Mouse (Mus musculus): ENCODE data around the gene Ormdl3. TPM values are rescaled to one million over a fixed set of nuclear protein-coding genes. Genes with fewer than 3 reads are reported as not detected.

Gene Ormdl3
- total RNA-seq, 1 experiment, result 45.4 TPM

GRCm38 (mm10) chr11:98563921-98564414 is 23.2 kb downstream of the Ormdl3 start:
- H3K9me3 ChIP-seq (ENCODE audit: control insufficient read depth, insufficient read depth, low read depth, low read length), result no peaks in the 10 kb centered on the region
- no peak for DNase-seq (ENCODE audit: low read depth, low spot score)
- H3K36me3 ChIP-seq (ENCODE audit: control insufficient read depth, insufficient read depth, low read length, poor library complexity, severe bottlenecking), result no peaks in the 10 kb centered on the region
- H3K9ac ChIP-seq (ENCODE audit: insufficient read depth, low read depth, low read length, poor library complexity, severe bottlenecking), result no peak overlapping the region
- H3K27ac ChIP-seq (ENCODE audit: insufficient read depth, low read depth, low read length, poor library complexity, severe bottlenecking), result no peak overlapping the region
- H3K4me3 ChIP-seq (ENCODE audit: insufficient read depth in 1 of 2, low read depth in 1 of 2, low read length in 2 of 2, poor library complexity in 1 of 2, severe bottlenecking in 1 of 2), result no peak overlapping the region
- no peak for TF ChIP-seq CHD2 (IDR thresholded peaks at IDR 0.05; ENCODE audit: low read depth, low read length)
- no peak for TF ChIP-seq ZNF384 (IDR thresholded peaks at IDR 0.05; ENCODE audit: low read depth, low read length)
- no peak for TF ChIP-seq MAFK (IDR thresholded peaks at IDR 0.05; ENCODE audit: insufficient read depth, low read depth, low read length)
- no peak for TF ChIP-seq ZC3H11A (IDR thresholded peaks at IDR 0.05; ENCODE audit: borderline replicate concordance, low read depth, low read length)
- TF ChIP-seq HCFC1 (IDR thresholded peaks at IDR 0.05; ENCODE audit: borderline replicate concordance, insufficient read depth, low read length), result no peak
- H3K4me1 ChIP-seq (ENCODE audit: control insufficient read depth in 2 of 2, insufficient read depth in 2 of 2, low read length in 2 of 2, poor library complexity in 1 of 2), result peaks cover 0 to 1% of the 10 kb centered on the region in 2 experiments; a peak in 1 of 4 replicates
- in situ Hi-C loops (cut with MboI; ENCODE audit: low sequenced_read_pairs in 2 of 2, unreplicated experiment in 2 of 2), result no loop called here

GRCm38 (mm10) chr11:98563025-98563424 is 24.1 kb downstream of the Ormdl3 start:
- TF ChIP-seq HCFC1 (IDR thresholded peaks at IDR 0.05; ENCODE audit: borderline replicate concordance, insufficient read depth, low read length) (no peak), MAFK (IDR thresholded peaks at IDR 0.05; ENCODE audit: insufficient read depth, low read depth, low read length) (no peak), ZNF384 (IDR thresholded peaks at IDR 0.05; ENCODE audit: low read depth, low read length) (no peak), CHD2 (IDR thresholded peaks at IDR 0.05; ENCODE audit: low read depth, low read length) (no peak), ZC3H11A (IDR thresholded peaks at IDR 0.05; ENCODE audit: borderline replicate concordance, low read depth, low read length) (no peak)

DNA sequence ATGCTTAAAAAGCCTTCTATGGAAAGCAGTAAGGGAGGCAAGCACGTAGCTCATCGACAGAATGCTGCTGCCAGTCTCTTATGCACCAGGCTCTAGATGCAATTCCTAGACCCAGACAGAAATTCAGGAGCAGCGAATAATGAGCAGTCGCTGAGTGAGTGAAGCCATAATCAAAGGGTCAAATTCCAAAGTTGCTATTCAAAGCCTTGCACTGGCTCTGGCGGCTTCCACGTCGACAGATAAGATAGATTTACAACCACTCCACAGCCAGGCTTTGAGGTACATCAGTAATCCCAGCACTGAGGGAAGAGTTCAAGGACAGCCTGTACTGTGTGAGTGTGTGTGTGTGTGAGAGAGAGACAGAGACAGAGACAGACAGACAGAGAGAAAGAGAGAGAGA is 26.2 kb downstream of the Ormdl3 start:
- in situ Hi-C loops (cut with MboI; ENCODE audit: low sequenced_read_pairs in 2 of 2, unreplicated experiment in 2 of 2), result no loop called here
- TF ChIP-seq HCFC1 (IDR thresholded peaks at IDR 0.05; ENCODE audit: borderline replicate concordance, insufficient read depth, low read length) (no peak), ZNF384 (IDR thresholded peaks at IDR 0.05; ENCODE audit: low read depth, low read length) (no peak), CHD2 (IDR thresholded peaks at IDR 0.05; ENCODE audit: low read depth, low read length) (no peak), ZC3H11A (IDR thresholded peaks at IDR 0.05; ENCODE audit: borderline replicate concordance, low read depth, low read length) (no peak), MAFK (IDR thresholded peaks at IDR 0.05; ENCODE audit: insufficient read depth, low read depth, low read length) (no peak)
- no peaks in the 10 kb centered on the region for H3K36me3 ChIP-seq (ENCODE audit: control insufficient read depth, insufficient read depth, low read length, poor library complexity, severe bottlenecking)
- no peak for DNase-seq (ENCODE audit: low read depth, low spot score)
- H3K4me3 ChIP-seq (ENCODE audit: insufficient read depth in 1 of 2, low read depth in 1 of 2, low read length in 2 of 2, poor library complexity in 1 of 2, severe bottlenecking in 1 of 2), result no peak overlapping the region
- H3K27ac ChIP-seq (ENCODE audit: insufficient read depth, low read depth, low read length, poor library complexity, severe bottlenecking), result no peak overlapping the region
- H3K9ac ChIP-seq (ENCODE audit: insufficient read depth, low read depth, low read length, poor library complexity, severe bottlenecking), result no peak overlapping the region
- no peaks in the 10 kb centered on the region for H3K9me3 ChIP-seq (ENCODE audit: control insufficient read depth, insufficient read depth, low read depth, low read length)
- no peaks in the 10 kb centered on the region for H3K4me1 ChIP-seq (ENCODE audit: control insufficient read depth in 2 of 2, insufficient read depth in 2 of 2, low read length in 2 of 2, poor library complexity in 1 of 2)

More at GRCm38 (mm10) chr11:98563025-98563424, 24.1 kb downstream of the Ormdl3 start:
- Histone ChIP-seq H3K27ac (ENCODE audit: insufficient read depth, low read depth, low read length, poor library complexity, severe bottlenecking) (no peak overlapping the region), H3K4me1 (ENCODE audit: control insufficient read depth in 2 of 2, insufficient read depth in 2 of 2, low read length in 2 of 2, poor library complexity in 1 of 2) (no peaks in the 10 kb centered on the region), H3K4me3 (ENCODE audit: insufficient read depth in 1 of 2, low read depth in 1 of 2, low read length in 2 of 2, poor library complexity in 1 of 2, severe bottlenecking in 1 of 2) (no peak overlapping the region), H3K9ac (ENCODE audit: insufficient read depth, low read depth, low read length, poor library complexity, severe bottlenecking) (no peak overlapping the region), H3K36me3 (ENCODE audit: control insufficient read depth, insufficient read depth, low read length, poor library complexity, severe bottlenecking) (no peaks in the 10 kb centered on the region), H3K9me3 (ENCODE audit: control insufficient read depth, insufficient read depth, low read depth, low read length) (no peaks in the 10 kb centered on the region)
- in situ Hi-C loops (cut with MboI; ENCODE audit: low sequenced_read_pairs in 2 of 2, unreplicated experiment in 2 of 2), result no loop called here
- no peak for DNase-seq (ENCODE audit: low read depth, low spot score)

- in situ Hi-C loops (cut with MboI; ENCODE audit: low sequenced_read_pairs in 2 of 2, unreplicated experiment in 2 of 2), result no loop called here
- H3K4me1 ChIP-seq (ENCODE audit: control insufficient read depth in 2 of 2, insufficient read depth in 2 of 2, low read length in 2 of 2, poor library complexity in 1 of 2), result peaks cover 0 to 4% of the 10 kb centered on the region in 2 experiments; a peak in 1 of 4 replicates
- no peak overlapping the region for H3K9ac ChIP-seq (ENCODE audit: insufficient read depth, low read depth, low read length, poor library complexity, severe bottlenecking)
- no peaks in the 10 kb centered on the region for H3K9me3 ChIP-seq (ENCODE audit: control insufficient read depth, insufficient read depth, low read depth, low read length)
- no peak overlapping the region for H3K27ac ChIP-seq (ENCODE audit: insufficient read depth, low read depth, low read length, poor library complexity, severe bottlenecking)
- no peaks in the 10 kb centered on the region for H3K36me3 ChIP-seq (ENCODE audit: control insufficient read depth, insufficient read depth, low read length, poor library complexity, severe bottlenecking)
- DNase-seq (ENCODE audit: low read depth, low spot score), result no peak
- no peak overlapping the region for H3K4me3 ChIP-seq (ENCODE audit: insufficient read depth in 1 of 2, low read depth in 1 of 2, low read length in 2 of 2, poor library complexity in 1 of 2, severe bottlenecking in 1 of 2)
- TF ChIP-seq ZNF384 (IDR thresholded peaks at IDR 0.05; ENCODE audit: low read depth, low read length) (no peak), ZC3H11A (IDR thresholded peaks at IDR 0.05; ENCODE audit: borderline replicate concordance, low read depth, low read length) (no peak), HCFC1 (IDR thresholded peaks at IDR 0.05; ENCODE audit: borderline replicate concordance, insufficient read depth, low read length) (no peak), CHD2 (IDR thresholded peaks at IDR 0.05; ENCODE audit: low read depth, low read length) (no peak), MAFK (IDR thresholded peaks at IDR 0.05; ENCODE audit: insufficient read depth, low read depth, low read length) (no peak)
Observed at GRCm38 (mm10) chr11:98555124-98555700, 32.0 kb downstream of the Ormdl3 start.

Data from ES-E14 (cell line).